Mouse (Mus musculus) olfactory bulb, adult 2 months (tissue): ENCODE measurements at regions not wholly inside any gene's neighbourhood (a gene's known extent, or its start where the extent isn't known, plus 50 kb on each side); places are given as distances from the start of the nearest gene placed in this dataset.

Experiments
- CTCF ChIP-seq: fragments of 200-500 bp; IDR thresholded peaks from 2 replicates; pipeline ENCODE4 v1.5.1; 2012; ENCODE audit warnings: low read depth, mild to moderate bottlenecking, low read length, moderate library complexity; ENCODE audit not compliant: insufficient read depth
- POLR2A ChIP-seq: fragments of 200-500 bp; IDR thresholded peaks from 2 replicates; pipeline ENCODE4 v1.6.1; 2012; ENCODE audit warnings: mild to moderate bottlenecking, low read depth, low read length, moderate library complexity; ENCODE audit not compliant: insufficient read depth

DNA sequence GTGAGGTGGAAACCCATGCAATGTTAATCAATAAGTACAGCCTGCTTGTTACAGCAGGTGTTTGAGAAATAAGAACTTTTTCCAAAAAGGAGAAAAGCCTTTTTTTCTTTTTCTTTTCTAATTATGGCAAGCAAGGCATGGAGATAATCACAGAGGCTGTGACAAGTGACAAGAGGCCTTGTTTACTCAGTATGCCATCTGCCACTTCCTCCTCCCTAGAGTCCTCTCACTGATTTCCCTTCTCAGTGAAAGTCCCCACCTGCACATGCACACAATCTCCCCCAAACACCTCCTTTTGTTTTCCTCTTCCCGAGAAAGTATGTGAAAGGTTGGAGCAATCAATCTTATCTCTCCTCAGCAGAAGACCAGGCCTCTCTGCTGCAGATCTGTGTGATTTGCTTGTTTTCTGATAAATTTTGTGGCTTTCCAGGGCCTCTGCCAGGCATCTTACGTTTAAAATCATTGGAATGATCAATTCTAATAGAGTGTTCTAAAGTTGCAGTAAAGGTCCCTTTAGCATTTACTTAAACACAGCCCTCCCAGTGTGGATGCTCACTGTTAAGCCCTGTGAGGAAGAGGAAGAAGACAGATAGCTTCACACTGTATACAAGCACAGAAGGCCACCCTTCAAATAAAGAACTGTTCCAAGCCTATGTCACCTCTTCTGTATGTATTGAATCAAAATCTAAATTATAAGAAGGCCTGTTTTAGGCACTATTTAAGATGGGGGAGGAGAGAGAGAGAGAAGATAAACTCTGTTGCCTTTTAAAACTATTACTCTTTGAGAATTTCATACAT is 710.5 kb downstream of the Rapgef2 start:
- TF ChIP-seq POLR2A, result no peak
- no peak for TF ChIP-seq CTCF
